Mouse (Mus musculus): Measurements from ENCODE around the gene Pgbd5. TPM values are rescaled to one million over a fixed set of nuclear protein-coding genes. Genes with fewer than 3 reads are reported as not detected.
A peak's percentile ranks its signal among the peaks of the same experiment; 100 is the strongest.

Gene Pgbd5
- total and polyA plus RNA-seq, 3 experiments: 0.89 to 3.9 (median 3.1) TPM

GRCm38 (mm10) chr8:124379289-124379688 is 60.2 kb downstream of the Pgbd5 start:
- no peak overlapping the region for H3K4me2 ChIP-seq (ENCODE audit: insufficient read depth, low read depth, poor library complexity, severe bottlenecking)
- TF ChIP-seq CHD1 (IDR thresholded peaks at IDR 0.05; ENCODE audit: low read depth, low read length) (no peak), JUND (conservative IDR thresholded peaks at IDR 0.05; ENCODE audit: low read depth, low read length) (no peak), RAD21 (IDR thresholded peaks at IDR 0.05; ENCODE audit: low read depth, low read length) (peak; percentile 56), SMC3 (IDR thresholded peaks at IDR 0.05; ENCODE audit: low read depth, low read length) (peak; percentile 20), CTCF (conservative IDR thresholded peaks at IDR 0.05 in 1 of 2, IDR thresholded peaks at IDR 0.05 in 1 of 2; ENCODE audit: low read depth in 2 of 2, low read length in 2 of 2) (peak in 1 of 2 experiments; percentile 60; a peak in 2 of 4 replicates), TCF12 (IDR thresholded peaks at IDR 0.05; ENCODE audit: low read depth, low read length) (no peak), MAX (IDR thresholded peaks at IDR 0.05; ENCODE audit: low read length) (peak; percentile 58)
- no peaks in the 10 kb centered on the region for H3K9me3 ChIP-seq (replicated peaks; ENCODE audit: low read length)
- no peak overlapping the region for H3K4me3 ChIP-seq (replicated peaks in 1 of 3; ENCODE audit: low read depth in 2 of 3, low read length in 2 of 3, poor library complexity in 1 of 3)
- peaks cover 30 to 59% of the 10 kb centered on the region in 2 experiments for H3K4me1 ChIP-seq (ENCODE audit: control insufficient read depth in 1 of 2, insufficient read depth in 2 of 2)
- in situ Hi-C loops (cut with MboI; ENCODE audit: low pct_ligation_motif_present, low pct_unique_long_range_greater_than_20kb, low sequenced_read_pairs): no loop called here
- H3K79me2 ChIP-seq (replicated peaks; ENCODE audit: control insufficient read depth, extremely low read depth, insufficient read depth, poor library complexity, severe bottlenecking): no peaks in the 10 kb centered on the region
- H3K27ac ChIP-seq (ENCODE audit: insufficient read depth, low read depth): no peak overlapping the region
- no peak for DNase-seq (ENCODE audit: extremely low read depth)
- H3K27me3 ChIP-seq (replicated peaks): no peaks in the 10 kb centered on the region
- dilution Hi-C loops (cut with MboI; ENCODE audit: extremely low pct_ligation_motif_present, extremely low pct_unique_long_range_greater_than_20kb, low sequenced_read_pairs): no loop called here
- H3K36me3 ChIP-seq (replicated peaks in 1 of 2; ENCODE audit: control insufficient read depth in 1 of 2, insufficient read depth in 1 of 2, low read length in 1 of 2): no peaks in the 10 kb centered on the region
- no peak overlapping the region for H3K9ac ChIP-seq (ENCODE audit: insufficient read depth, low read depth)

GRCm38 (mm10) chr8:124376406-124376805 is 63.1 kb downstream of the Pgbd5 start:
- in situ Hi-C loops (cut with MboI; ENCODE audit: low pct_ligation_motif_present, low pct_unique_long_range_greater_than_20kb, low sequenced_read_pairs): no loop called here
- H3K4me3 ChIP-seq (replicated peaks in 1 of 3; ENCODE audit: low read depth in 2 of 3, low read length in 2 of 3, poor library complexity in 1 of 3): peak overlapping the region in 2 of 3 experiments; percentile 40 to 53
- TF ChIP-seq PAX5 (IDR thresholded peaks at IDR 0.05; ENCODE audit: low read length): no peak
- TF ChIP-seq TBP (conservative IDR thresholded peaks at IDR 0.05; ENCODE audit: low read depth, low read length): no peak
- TF ChIP-seq USF1 (IDR thresholded peaks at IDR 0.05; ENCODE audit: low read depth, low read length): no peak
- no peak for TF ChIP-seq RAD21 (IDR thresholded peaks at IDR 0.05; ENCODE audit: low read depth, low read length)
- no peak for TF ChIP-seq EP300 (IDR thresholded peaks at IDR 0.05; ENCODE audit: low read length)
- TF ChIP-seq BHLHE40 (IDR thresholded peaks at IDR 0.05; ENCODE audit: low read depth, low read length): peak; percentile 59
- TF ChIP-seq TCF12 (IDR thresholded peaks at IDR 0.05; ENCODE audit: low read depth, low read length): no peak
- TF ChIP-seq ZKSCAN1 (IDR thresholded peaks at IDR 0.05; ENCODE audit: borderline replicate concordance, low read depth, low read length): no peak
- no peak for TF ChIP-seq MAX (IDR thresholded peaks at IDR 0.05; ENCODE audit: low read length)
- TF ChIP-seq NRF1 (IDR thresholded peaks at IDR 0.05; ENCODE audit: low read depth, low read length): peak; percentile 85
- TF ChIP-seq UBTF (IDR thresholded peaks at IDR 0.05; ENCODE audit: low read depth, low read length): no peak
- TF ChIP-seq MAZ (IDR thresholded peaks at IDR 0.05; ENCODE audit: low read depth, low read length): no peak
- no peak for TF ChIP-seq CTCF (conservative IDR thresholded peaks at IDR 0.05 in 1 of 2, IDR thresholded peaks at IDR 0.05 in 1 of 2; ENCODE audit: low read depth in 2 of 2, low read length in 2 of 2)
- no peak for TF ChIP-seq ZC3H11A (IDR thresholded peaks at IDR 0.05; ENCODE audit: low read depth, low read length)
- TF ChIP-seq JUND (conservative IDR thresholded peaks at IDR 0.05; ENCODE audit: low read depth, low read length): no peak
- 0 out of 2 replicates have a peak, but pooled peaks have one; percentile 15 for TF ChIP-seq MYC (IDR thresholded peaks at IDR 0.05; ENCODE audit: low read depth, low read length)
- peak; percentile 67; the same call in 1 of the 2 replicates for TF ChIP-seq CHD1 (IDR thresholded peaks at IDR 0.05; ENCODE audit: low read depth, low read length)
- no peak for TF ChIP-seq HCFC1 (IDR thresholded peaks at IDR 0.05; ENCODE audit: low read depth, low read length)
- TF ChIP-seq ELF1 (IDR thresholded peaks at IDR 0.05; ENCODE audit: low read depth, low read length): no peak
- TF ChIP-seq SIN3A (IDR thresholded peaks at IDR 0.05; ENCODE audit: low read length): no peak
- peak; percentile 72 for TF ChIP-seq IRF4 (IDR thresholded peaks at IDR 0.05; ENCODE audit: low read depth, low read length)
- TF ChIP-seq JUN (IDR thresholded peaks at IDR 0.05; ENCODE audit: insufficient read depth, low read depth, low read length): no peak
- no peak for TF ChIP-seq SMC3 (IDR thresholded peaks at IDR 0.05; ENCODE audit: low read depth, low read length)
- no peak for TF ChIP-seq ZMIZ1 (IDR thresholded peaks at IDR 0.05; ENCODE audit: low read depth, low read length)
- no peak for TF ChIP-seq E2F4 (IDR thresholded peaks at IDR 0.05; ENCODE audit: insufficient replicate concordance, low read depth, low read length)
- TF ChIP-seq RCOR1 (conservative IDR thresholded peaks at IDR 0.05; ENCODE audit: low read depth, low read length): no peak
- no peak for TF ChIP-seq GABPA (IDR thresholded peaks at IDR 0.05; ENCODE audit: insufficient replicate concordance, low read depth, low read length)
- no peak; the same call in 1 of the 2 replicates for TF ChIP-seq ETS1 (conservative IDR thresholded peaks at IDR 0.05; ENCODE audit: low read depth, low read length)
- TF ChIP-seq ZNF384 (IDR thresholded peaks at IDR 0.05; ENCODE audit: low read depth, low read length): no peak
- TF ChIP-seq USF2 (conservative IDR thresholded peaks at IDR 0.05; ENCODE audit: low read depth, low read length): no peak
- TF ChIP-seq POLR2A (IDR thresholded peaks at IDR 0.05; ENCODE audit: low read depth, low read length): no peak
- TF ChIP-seq MEF2A (IDR thresholded peaks at IDR 0.05; ENCODE audit: borderline replicate concordance, low read depth, low read length): no peak; the same call in 1 of the 2 replicates

More at GRCm38 (mm10) chr8:124376406-124376805, 63.1 kb downstream of the Pgbd5 start:
- H3K9ac ChIP-seq (ENCODE audit: insufficient read depth, low read depth): 0 out of 2 replicates have a peak overlapping the region, but pooled peaks have one; percentile 17
- H3K27me3 ChIP-seq (replicated peaks): no peaks in the 10 kb centered on the region
- H3K27ac ChIP-seq (ENCODE audit: insufficient read depth, low read depth): no peak overlapping the region
- H3K4me1 ChIP-seq (ENCODE audit: control insufficient read depth in 1 of 2, insufficient read depth in 2 of 2): peaks cover 43 to 62% of the 10 kb centered on the region in 2 experiments
- H3K9me3 ChIP-seq (replicated peaks; ENCODE audit: low read length): no peaks in the 10 kb centered on the region
- no peaks in the 10 kb centered on the region for H3K36me3 ChIP-seq (replicated peaks in 1 of 2; ENCODE audit: control insufficient read depth in 1 of 2, insufficient read depth in 1 of 2, low read length in 1 of 2)
- peak overlapping the region; percentile 44 for H3K4me2 ChIP-seq (ENCODE audit: insufficient read depth, low read depth, poor library complexity, severe bottlenecking)
- no peak for DNase-seq (ENCODE audit: extremely low read depth)
- dilution Hi-C loops (cut with MboI; ENCODE audit: extremely low pct_ligation_motif_present, extremely low pct_unique_long_range_greater_than_20kb, low sequenced_read_pairs): no loop called here
- H3K79me2 ChIP-seq (replicated peaks; ENCODE audit: control insufficient read depth, extremely low read depth, insufficient read depth, poor library complexity, severe bottlenecking): no peaks in the 10 kb centered on the region

Measured in CH12.LX (cell line).